Mouse (Mus musculus) liver, embryonic 15.5 days (tissue): ENCODE measurements around the gene Izumo2. TPM values are rescaled to one million over a fixed set of nuclear protein-coding genes. Genes with fewer than 3 reads are reported as not detected.
"Not testable (repeated sequence)": the region's sequence is repeated elsewhere in the genome, so short reads cannot be mapped to it uniquely, and the experiment has no call there.

Experiments used
- ATAC-seq: fragments of 200-750 bp; cut with Nextera tagmentation; 2 replicates; pipeline ENCODE4 v1.8.0; 2017; ENCODE audit warnings: moderate number of reproducible peaks, mild to moderate bottlenecking, moderate library complexity; ENCODE audit not compliant: insufficient read depth
- H3K27ac ChIP-seq: fragments of 300-500 bp; sonication (generic); replicated peaks from 2 replicates; pipeline ENCODE4 v1.5.1; 2015; ENCODE audit warnings: mild to moderate bottlenecking, inconsistent platforms
- H3K27me3 ChIP-seq: fragments of 300-500 bp; sonication (generic); 2 replicates; pipeline ENCODE4 v1.6.1; 2015; ENCODE audit warnings: mild to moderate bottlenecking, inconsistent platforms
- H3K36me3 ChIP-seq: fragments of 300-500 bp; sonication (generic); replicated peaks from 2 replicates; pipeline ENCODE4 v1.6.1; 2015; ENCODE audit warnings: moderate library complexity, mild to moderate bottlenecking, inconsistent platforms
- H3K4me1 ChIP-seq: fragments of 300-500 bp; sonication (generic); replicated peaks from 2 replicates; pipeline ENCODE4 v1.6.1; 2015; ENCODE audit warnings: inconsistent platforms
- H3K4me2 ChIP-seq: fragments of 300-500 bp; sonication (generic); 2 replicates; pipeline ENCODE4 v1.6.1; 2015; ENCODE audit warnings: moderate library complexity, mild to moderate bottlenecking, inconsistent platforms
- H3K4me3 ChIP-seq: fragments of 300-500 bp; sonication (generic); replicated peaks from 2 replicates; pipeline ENCODE4 v1.5.1; 2015; ENCODE audit warnings: mild to moderate bottlenecking, inconsistent platforms
- H3K9ac ChIP-seq: fragments of 300-500 bp; sonication (generic); 2 replicates; pipeline ENCODE4 v1.6.1; 2015; ENCODE audit warnings: moderate library complexity, mild to moderate bottlenecking, inconsistent platforms
- H3K9me3 ChIP-seq: fragments of 300-500 bp; sonication (generic); replicated peaks from 2 replicates; pipeline ENCODE4 v1.6.1; 2016; ENCODE audit warnings: inconsistent platforms
- WGBS: fragments of 180-500 bp; shearing (Covaris S2); methylation state at CpG from one replicate; pipeline ENCODE4 v1.1.7; 2015; ENCODE audit warnings: mixed read lengths; ENCODE audit not compliant: insufficient replicate concordance; 5-methylcytosine and 5-hydroxymethylcytosine counted together
- polyA plus RNA-seq: library from polyadenylated mRNA; unstranded; fragments of >200 nt; fragmentation: Nextera tagmentation; extraction: Ambion mirVana; gene quantifications from 2 replicates; pipeline ENCODE4 v1.2.1, GENCODE M21; 2015

Izumo2 gene
- polyA plus RNA-seq, 1 experiment from 2014 or later: not detected

- Histone ChIP-seq H3K4me2 (no peak overlapping the region), H3K4me3 (no peak overlapping the region), H3K27me3 (no peaks in the 10 kb centered on the region), H3K27ac (no peak overlapping the region), H3K4me1 (no peaks in the 10 kb centered on the region), H3K9ac (no peak overlapping the region), H3K9me3 (no peaks in the 10 kb centered on the region), H3K36me3 (no peaks in the 10 kb centered on the region)
- ATAC-seq: no peak
- 53% methylated on average over 6 of the region's 6 CpGs for WGBS
Observed at GRCm38 (mm10) chr7:44726343-44726742, 17.8 kb downstream of the Izumo2 start.

GRCm38 (mm10) chr7:44727151-44727550 is 18.6 kb downstream of the Izumo2 start:
- Histone ChIP-seq H3K9me3 (no peaks in the 10 kb centered on the region), H3K27me3 (no peaks in the 10 kb centered on the region), H3K36me3 (no peaks in the 10 kb centered on the region), H3K4me1 (no peaks in the 10 kb centered on the region), H3K4me2 (no peak overlapping the region), H3K4me3 (no peak overlapping the region), H3K27ac (no peak overlapping the region), H3K9ac (no peak overlapping the region)
- ATAC-seq: no peak
- WGBS: 57% methylated on average over 5 of the region's 5 CpGs

- no peaks in the 10 kb centered on the region for H3K9me3 ChIP-seq
- ATAC-seq: no peak
- WGBS: 64% methylated on average over 11 of the region's 11 CpGs
- no peak overlapping the region for H3K27ac ChIP-seq
- H3K4me2 ChIP-seq: no peak overlapping the region
- H3K9ac ChIP-seq: no peak overlapping the region
- no peaks in the 10 kb centered on the region for H3K27me3 ChIP-seq
- no peaks in the 10 kb centered on the region for H3K36me3 ChIP-seq
- no peaks in the 10 kb centered on the region for H3K4me1 ChIP-seq
- no peak overlapping the region for H3K4me3 ChIP-seq
Observed at GRCm38 (mm10) chr7:44728082-44728975, 19.8 kb downstream of the Izumo2 start.

- 78% methylated on average over 9 of the region's 9 CpGs for WGBS
- Histone ChIP-seq H3K4me1 (no peaks in the 10 kb centered on the region), H3K4me2 (no peak overlapping the region), H3K9ac (no peak overlapping the region), H3K27me3 (no peaks in the 10 kb centered on the region), H3K4me3 (no peak overlapping the region), H3K9me3 (no peaks in the 10 kb centered on the region), H3K27ac (no peak overlapping the region), H3K36me3 (0 out of 2 replicates have a peak, but pooled peaks cover 3% of the 10 kb centered on the region)
- no peak for ATAC-seq
Observed at GRCm38 (mm10) chr7:44733723-44734122, 25.2 kb downstream of the Izumo2 start.

GRCm38 (mm10) chr7:44741361-44741760 is 32.8 kb downstream of the Izumo2 start:
- Histone ChIP-seq H3K9me3 (no peaks in the 10 kb centered on the region), H3K27me3 (peaks cover 11% of the 10 kb centered on the region), H3K36me3 (no peaks in the 10 kb centered on the region; the same call in 1 of the 2 replicates), H3K27ac (no peak overlapping the region), H3K9ac (no peak overlapping the region), H3K4me2 (no peak overlapping the region), H3K4me1 (peaks cover 15% of the 10 kb centered on the region), H3K4me3 (no peak overlapping the region)
- no peak for ATAC-seq
- 56% methylated on average over 8 of the region's 8 CpGs for WGBS

- no peaks in the 10 kb centered on the region; the same call in 1 of the 2 replicates for H3K36me3 ChIP-seq
- H3K9me3 ChIP-seq: no peaks in the 10 kb centered on the region
- H3K4me2 ChIP-seq: peak overlapping the region; percentile 76; the same call in 1 of the 2 replicates
- no peak for ATAC-seq
- no peak overlapping the region for H3K4me3 ChIP-seq
- 63% methylated on average over 9 of the region's 9 CpGs for WGBS
- peaks cover 34% of the 10 kb centered on the region for H3K4me1 ChIP-seq
- H3K27me3 ChIP-seq: peaks cover 11% of the 10 kb centered on the region
- no peak overlapping the region for H3K27ac ChIP-seq
- H3K9ac ChIP-seq: no peak overlapping the region
Observed at GRCm38 (mm10) chr7:44744270-44744669, 35.7 kb downstream of the Izumo2 start.

GRCm38 (mm10) chr7:44745076-44745475 is 36.5 kb downstream of the Izumo2 start:
- Histone ChIP-seq H3K36me3 (no peaks in the 10 kb centered on the region; the same call in 1 of the 2 replicates), H3K4me2 (peak overlapping the region; percentile 76), H3K4me3 (peak overlapping the region; percentile 42), H3K27ac (no peak overlapping the region), H3K9ac (0 out of 2 replicates have a peak overlapping the region, but pooled peaks have one; percentile 23), H3K9me3 (no peaks in the 10 kb centered on the region), H3K27me3 (peaks cover 11% of the 10 kb centered on the region), H3K4me1 (peaks cover 41% of the 10 kb centered on the region)
- WGBS: 1% methylated on average over 18 of the region's 18 CpGs
- no peak for ATAC-seq

GRCm38 (mm10) chr7:44747115-44747514 is 38.6 kb downstream of the Izumo2 start:
- Histone ChIP-seq H3K27ac (no peak overlapping the region), H3K27me3 (peaks cover 11% of the 10 kb centered on the region), H3K4me3 (peak overlapping the region; percentile 84), H3K9ac (peak overlapping the region; percentile 62), H3K9me3 (no peaks in the 10 kb centered on the region), H3K4me1 (peaks cover 46% of the 10 kb centered on the region), H3K36me3 (peaks cover 3% of the 10 kb centered on the region), H3K4me2 (peak overlapping the region; percentile 89)
- ATAC-seq: no peak
- WGBS: 62% methylated on average over 4 of the region's 4 CpGs

- ATAC-seq: peak; percentile 100
- H3K27ac ChIP-seq: peak within 1 kb of the TSS; percentile 99
Observed at GRCm38 (mm10) chr7:44748101-44749044, 39.8 kb downstream of the Izumo2 start, which contains the start of gene Vrk3. Vrk3 (plus strand) TSS chr7:44748413.

GRCm38 (mm10) chr7:44750950-44751349 is 42.4 kb downstream of the Izumo2 start, which contains the start of gene Zfp473:
Zfp473 (minus strand) TSS chr7:44751050.
- not testable (repeated sequence) for ATAC-seq, H3K9me3 ChIP-seq, H3K9ac ChIP-seq, H3K27ac ChIP-seq, H3K27me3 ChIP-seq
- H3K36me3 ChIP-seq: peaks cover 41% of the 10 kb centered on the region
- peaks cover 31% of the 10 kb centered on the region for H3K4me1 ChIP-seq
- H3K4me2 ChIP-seq: peak within 1 kb of the TSS; percentile 89
- WGBS: 74% methylated on average over 1 of the region's 1 CpGs
- H3K4me3 ChIP-seq: peak within 1 kb of the TSS; percentile 84; the same call in 1 of the 2 replicates

More at GRCm38 (mm10) chr7:44748101-44749044, 39.8 kb downstream of the Izumo2 start, which contains the start of gene Vrk3:
- peaks cover 11% of the 10 kb centered on the region for H3K27me3 ChIP-seq
- WGBS: under 1% methylated on average over 44 of the region's 44 CpGs
- H3K4me2 ChIP-seq: peak within 1 kb of the TSS; percentile 89
- no peaks in the 10 kb centered on the region for H3K9me3 ChIP-seq
- peak within 1 kb of the TSS; percentile 84 for H3K4me3 ChIP-seq
- peak within 1 kb of the TSS; percentile 82 for H3K9ac ChIP-seq
- peaks cover 46% of the 10 kb centered on the region for H3K4me1 ChIP-seq
- peaks cover 15% of the 10 kb centered on the region for H3K36me3 ChIP-seq
